Mouse (Mus musculus) embryonic facial prominence, embryonic 11.5 days (tissue): ENCODE measurements around the gene Slco3a1. TPM values are rescaled to one million over a fixed set of nuclear protein-coding genes. Genes with fewer than 3 reads are reported as not detected.

Experiments
- ATAC-seq: fragments of 200-750 bp; cut with Nextera tagmentation; replicated peaks from 2 replicates; pipeline ENCODE4 v1.8.0; 2017; ENCODE audit warnings: low read depth; ENCODE audit not compliant: insufficient number of reproducible peaks, low FRiP score, low TSS enrichment
- DNase-seq: peaks from one replicate; pipeline ENCODE4 v3.0.0-alpha.2; 2015; ENCODE audit warnings: low spot score
- H3K27ac ChIP-seq: fragments of 300-500 bp; sonication (generic); replicated peaks from 2 replicates; pipeline ENCODE4 v1.5.1; 2014; ENCODE audit warnings: mild to moderate bottlenecking, low read depth, low read length, control low read depth
- H3K27me3 ChIP-seq: fragments of 300-500 bp; sonication (generic); 2 replicates; pipeline ENCODE4 v1.6.1; 2014; ENCODE audit warnings: mild to moderate bottlenecking, low read length, moderate library complexity, mixed read lengths; ENCODE audit not compliant: control insufficient read depth, insufficient read depth
- H3K36me3 ChIP-seq: fragments of 300-500 bp; sonication (generic); replicated peaks from 2 replicates; pipeline ENCODE4 v1.6.1; 2014; ENCODE audit warnings: low read depth, mild to moderate bottlenecking, low read length, moderate library complexity, mixed read lengths; ENCODE audit not compliant: control insufficient read depth, insufficient read depth
- H3K4me1 ChIP-seq: fragments of 300-500 bp; sonication (generic); 2 replicates; pipeline ENCODE4 v1.6.1; 2014; ENCODE audit warnings: low read length, mixed read lengths; ENCODE audit not compliant: control insufficient read depth, insufficient read depth
- H3K4me2 ChIP-seq: fragments of 300-500 bp; sonication (generic); 2 replicates; pipeline ENCODE4 v1.6.1; 2014; ENCODE audit warnings: low read depth, mild to moderate bottlenecking, control low read depth, low read length, moderate library complexity
- H3K4me3 ChIP-seq: fragments of 300-500 bp; sonication (generic); 2 replicates; pipeline ENCODE4 v1.5.1; 2014; ENCODE audit warnings: low read depth, low read length, control low read depth
- H3K9ac ChIP-seq: fragments of 300-500 bp; sonication (generic); replicated peaks from 2 replicates; pipeline ENCODE4 v1.6.1; 2014; ENCODE audit warnings: mild to moderate bottlenecking, control low read depth, low read length
- H3K9me3 ChIP-seq: fragments of 300-500 bp; sonication (generic); replicated peaks from 2 replicates; pipeline ENCODE4 v1.6.1; 2016; ENCODE audit warnings: mild to moderate bottlenecking, low read length, inconsistent platforms, mixed read lengths; ENCODE audit not compliant: control insufficient read depth
- WGBS: fragments of 180-500 bp; shearing (Covaris S2); extraction: QIAGEN DNeasy Blood & Tissue Kit; methylation state at CpG from one replicate; pipeline ENCODE4 v1.1.7; 2014; 5-methylcytosine and 5-hydroxymethylcytosine counted together
- polyA plus RNA-seq: library from polyadenylated mRNA; unstranded; fragments of >200 nt; fragmentation: Nextera tagmentation; extraction: Ambion mirVana; gene quantifications from 2 replicates; pipeline ENCODE4 v1.2.1, GENCODE M21; 2014

Slco3a1 gene
- polyA plus RNA-seq, 1 experiment from 2014 or later = 6.6 TPM

DNA sequence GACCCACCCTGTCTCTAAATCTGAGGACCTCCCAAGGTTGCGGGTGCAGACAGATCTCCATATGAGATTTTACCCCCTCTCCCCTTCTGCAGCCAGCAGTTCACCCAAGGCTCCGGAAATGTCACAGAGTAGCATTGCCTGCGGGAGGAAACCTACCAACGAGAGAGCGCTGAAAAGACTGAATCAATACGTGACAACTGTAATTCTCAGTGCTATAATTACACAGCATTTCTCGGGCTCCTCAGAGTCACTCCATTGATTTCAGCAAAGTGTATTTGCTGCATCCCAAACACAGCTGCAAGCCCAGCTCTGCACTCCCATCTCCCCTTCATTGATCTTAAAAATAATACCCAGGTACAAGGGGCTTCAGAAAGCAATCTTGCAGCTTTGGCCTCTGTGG lies 82.8 kb downstream of the Slco3a1 start:
- no peaks in the 10 kb centered on the region for H3K36me3 ChIP-seq
- no peak overlapping the region for H3K27ac ChIP-seq
- DNase-seq = no peak

DNA sequence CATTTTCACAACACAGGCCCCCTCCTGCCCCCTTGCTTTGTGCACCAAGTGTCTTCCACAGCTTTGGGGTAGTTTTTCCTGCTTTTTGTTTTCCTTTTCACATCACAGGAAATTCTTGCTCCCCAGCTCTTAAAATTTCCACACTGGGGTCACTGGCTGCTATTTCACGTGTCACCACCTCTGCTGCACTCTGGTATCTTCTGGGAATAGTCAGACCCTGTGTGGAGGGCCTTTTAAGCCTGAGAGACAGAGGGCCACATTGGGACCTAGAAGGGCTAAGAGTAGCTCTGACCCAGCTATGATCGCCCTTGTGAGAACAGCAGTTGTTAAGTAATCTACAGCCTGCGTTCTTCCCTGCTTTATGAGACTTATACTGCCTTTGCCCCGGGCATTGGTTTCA lies 87.7 kb downstream of the Slco3a1 start:
- H3K9me3 ChIP-seq = no peaks in the 10 kb centered on the region
- no peaks in the 10 kb centered on the region for H3K27me3 ChIP-seq
- H3K4me2 ChIP-seq = no peak overlapping the region
- no peak overlapping the region for H3K27ac ChIP-seq
- DNase-seq (no peak), ATAC-seq (no peak)
- H3K36me3 ChIP-seq = no peaks in the 10 kb centered on the region
- H3K9ac ChIP-seq = no peak overlapping the region
- H3K4me1 ChIP-seq = no peaks in the 10 kb centered on the region
- WGBS = 71% methylated on average over 4 of the region's 4 CpGs
- no peak overlapping the region for H3K4me3 ChIP-seq

More for the DNA sequence above, 82.8 kb downstream of the Slco3a1 start:
- H3K4me1 ChIP-seq = no peaks in the 10 kb centered on the region
- 84% methylated on average over 7 of the region's 7 CpGs for WGBS
- no peak overlapping the region for H3K4me3 ChIP-seq
- no peak overlapping the region for H3K4me2 ChIP-seq
- no peaks in the 10 kb centered on the region for H3K27me3 ChIP-seq
- no peak overlapping the region for H3K9ac ChIP-seq
- no peak for ATAC-seq
- no peaks in the 10 kb centered on the region for H3K9me3 ChIP-seq

DNA sequence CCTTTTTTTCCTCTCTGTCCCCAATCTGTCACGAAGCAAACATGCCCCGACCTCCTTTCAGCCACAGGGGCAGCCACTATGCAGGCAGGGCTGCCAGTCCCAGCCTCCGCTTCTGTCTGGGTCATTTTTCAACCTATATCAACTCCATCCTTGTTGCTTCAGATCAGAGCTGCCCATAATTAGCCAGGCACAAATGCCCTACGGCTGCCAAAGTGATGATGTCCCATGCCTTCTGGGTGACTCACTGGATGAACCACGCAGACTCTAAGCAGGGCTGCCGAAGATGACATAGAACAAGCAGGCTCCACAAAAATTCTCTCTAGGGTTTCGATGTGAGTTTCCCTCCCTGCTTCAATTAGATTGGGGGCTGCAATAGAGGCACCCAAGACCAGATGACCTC lies 89.9 kb downstream of the Slco3a1 start:
- WGBS = 88% methylated on average over 7 of the region's 7 CpGs
- H3K4me3 ChIP-seq = no peak overlapping the region

DNA sequence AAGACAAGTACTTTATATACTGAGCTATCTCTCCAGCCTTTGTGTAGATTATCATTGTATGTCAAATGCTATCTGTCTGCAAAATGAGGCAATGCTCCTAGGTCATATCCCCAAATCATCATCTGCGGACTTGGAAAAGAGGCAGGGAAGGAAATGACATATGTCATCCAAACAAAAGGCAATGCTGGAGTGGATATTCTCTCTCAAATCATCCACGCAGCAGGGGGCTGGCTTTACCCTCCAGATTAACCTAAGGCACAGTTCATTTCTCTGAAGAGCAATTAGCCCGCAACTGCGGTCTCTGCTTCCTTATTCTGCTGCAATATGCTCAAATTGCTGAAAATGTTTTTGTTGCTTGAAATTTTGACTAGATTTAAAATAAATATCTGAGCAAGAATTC lies 92.1 kb downstream of the Slco3a1 start:
- H3K27ac ChIP-seq = no peak overlapping the region
- 47% methylated on average over 4 of the region's 4 CpGs for WGBS
- no peak overlapping the region for H3K9ac ChIP-seq
- no peaks in the 10 kb centered on the region for H3K27me3 ChIP-seq
- no peak overlapping the region for H3K4me2 ChIP-seq
- no peaks in the 10 kb centered on the region for H3K4me1 ChIP-seq
- no peaks in the 10 kb centered on the region for H3K9me3 ChIP-seq
- no peak overlapping the region for H3K4me3 ChIP-seq
- ATAC-seq (no peak), DNase-seq (no peak)
- no peaks in the 10 kb centered on the region for H3K36me3 ChIP-seq

More for the DNA sequence above, 89.9 kb downstream of the Slco3a1 start:
- no peak overlapping the region for H3K4me2 ChIP-seq
- H3K27me3 ChIP-seq = no peaks in the 10 kb centered on the region
- H3K4me1 ChIP-seq = no peaks in the 10 kb centered on the region
- DNase-seq (no peak), ATAC-seq (no peak)
- no peaks in the 10 kb centered on the region for H3K36me3 ChIP-seq
- H3K27ac ChIP-seq = no peak overlapping the region
- no peaks in the 10 kb centered on the region for H3K9me3 ChIP-seq
- no peak overlapping the region for H3K9ac ChIP-seq

DNA sequence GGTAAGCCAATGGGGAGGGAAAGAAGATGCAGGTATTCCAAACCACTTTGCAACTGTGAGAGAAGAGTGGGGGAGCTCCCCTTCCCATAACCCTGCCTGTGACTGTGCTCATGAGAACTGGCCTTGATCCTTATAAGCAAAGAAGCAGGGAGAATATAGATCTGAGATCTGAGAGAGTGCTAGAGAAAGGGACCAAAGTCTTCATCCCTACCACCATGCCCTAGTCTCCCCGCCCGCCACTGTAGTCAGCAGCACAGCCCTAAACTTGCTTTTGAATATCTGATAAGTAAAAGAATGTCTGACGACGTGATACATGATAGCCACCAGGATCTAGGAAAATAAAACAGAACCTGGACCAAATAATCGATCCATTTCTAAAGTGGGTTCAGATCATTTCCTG lies 92.8 kb downstream of the Slco3a1 start:
- Histone ChIP-seq H3K36me3 (no peaks in the 10 kb centered on the region), H3K9me3 (no peaks in the 10 kb centered on the region), H3K27me3 (no peaks in the 10 kb centered on the region), H3K4me3 (no peak overlapping the region), H3K4me2 (no peak overlapping the region), H3K27ac (no peak overlapping the region), H3K4me1 (no peaks in the 10 kb centered on the region), H3K9ac (no peak overlapping the region)
- 78% methylated on average over 5 of the region's 5 CpGs for WGBS
- DNase-seq (no peak), ATAC-seq (no peak)

DNA sequence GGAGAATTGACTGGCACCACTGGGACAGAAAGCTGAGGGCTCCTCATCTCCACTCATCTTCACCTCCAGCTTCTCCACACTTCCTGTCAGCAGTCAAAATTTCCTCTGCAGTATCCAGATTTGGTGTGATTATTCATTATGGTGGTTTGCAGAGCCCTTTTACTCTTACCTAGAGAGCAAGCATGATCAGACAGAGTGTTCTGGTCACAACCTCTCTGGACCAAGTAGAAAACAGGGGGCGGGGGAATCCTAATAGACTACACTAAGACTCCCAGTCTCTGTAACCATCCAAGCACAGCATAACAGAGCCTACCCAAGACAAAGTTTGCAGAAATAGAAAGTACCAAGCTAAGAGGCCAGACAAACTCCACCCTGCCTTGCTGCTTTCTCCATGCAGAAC lies 93.4 kb downstream of the Slco3a1 start:
- no peaks in the 10 kb centered on the region for H3K27me3 ChIP-seq
- no peaks in the 10 kb centered on the region for H3K9me3 ChIP-seq
- ATAC-seq = no peak
- no peaks in the 10 kb centered on the region for H3K36me3 ChIP-seq
- H3K4me1 ChIP-seq = no peaks in the 10 kb centered on the region
- no peak overlapping the region for H3K4me2 ChIP-seq
- no peak overlapping the region for H3K9ac ChIP-seq
- H3K27ac ChIP-seq = no peak overlapping the region
- H3K4me3 ChIP-seq = no peak overlapping the region
- 79% methylated on average over 1 of the region's 1 CpGs for WGBS
- no peak for DNase-seq

DNA sequence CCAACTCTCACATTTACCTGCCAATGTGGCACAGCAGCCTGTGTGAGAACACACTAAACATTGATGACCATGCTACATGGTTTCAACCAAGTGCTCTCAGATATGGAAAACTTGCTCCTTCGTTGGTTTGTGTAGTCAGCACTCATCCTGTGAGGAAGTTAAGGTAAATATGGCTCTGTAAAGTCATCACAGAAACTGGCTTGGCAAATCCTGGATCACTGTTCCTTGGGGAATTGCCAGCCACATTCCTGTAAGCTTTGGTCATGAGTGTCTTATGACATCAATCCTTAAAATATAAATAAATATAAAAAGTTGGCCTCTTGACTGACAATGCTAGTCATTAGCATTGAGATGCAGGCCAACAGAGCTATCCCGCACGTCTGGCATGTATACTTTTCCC lies 94.8 kb downstream of the Slco3a1 start:
- no peak overlapping the region for H3K4me2 ChIP-seq
- no peaks in the 10 kb centered on the region for H3K27me3 ChIP-seq
- ATAC-seq (no peak), DNase-seq (no peak)
- WGBS = 81% methylated on average over 3 of the region's 3 CpGs
- no peak overlapping the region for H3K9ac ChIP-seq
- H3K4me3 ChIP-seq = no peak overlapping the region
- H3K36me3 ChIP-seq = no peaks in the 10 kb centered on the region
- H3K9me3 ChIP-seq = no peaks in the 10 kb centered on the region
- H3K27ac ChIP-seq = no peak overlapping the region
- no peaks in the 10 kb centered on the region for H3K4me1 ChIP-seq

DNA sequence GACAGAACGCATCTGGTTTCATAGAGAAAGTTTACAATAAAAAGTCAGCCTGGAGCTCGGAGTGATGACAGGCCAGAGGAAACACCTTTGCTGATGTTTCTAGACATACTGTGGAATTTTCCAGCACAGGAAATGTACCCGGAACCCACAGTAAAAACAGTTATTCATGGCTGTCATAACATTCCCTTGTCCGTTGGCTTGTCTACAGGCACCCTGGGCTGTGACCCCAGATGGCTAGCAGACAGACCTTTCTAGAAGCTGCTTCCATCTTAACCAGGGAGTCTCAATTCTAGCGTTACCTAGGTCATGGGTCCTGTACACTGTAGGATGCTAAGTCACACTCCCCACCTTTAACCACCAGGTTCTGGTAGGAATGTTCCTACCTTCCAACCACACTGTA lies 95.3 kb downstream of the Slco3a1 start:
- H3K36me3 ChIP-seq = no peaks in the 10 kb centered on the region
- H3K9me3 ChIP-seq = no peaks in the 10 kb centered on the region
- H3K27me3 ChIP-seq = no peaks in the 10 kb centered on the region
- no peak overlapping the region for H3K27ac ChIP-seq
- H3K4me1 ChIP-seq = no peaks in the 10 kb centered on the region
- no peak overlapping the region for H3K4me3 ChIP-seq
- H3K9ac ChIP-seq = no peak overlapping the region
- no peak overlapping the region for H3K4me2 ChIP-seq
- no peak for ATAC-seq
- WGBS = 70% methylated on average over 5 of the region's 5 CpGs
- no peak for DNase-seq
